Mouse (Mus musculus): ENCODE data around the gene Sgcd.

DNA sequence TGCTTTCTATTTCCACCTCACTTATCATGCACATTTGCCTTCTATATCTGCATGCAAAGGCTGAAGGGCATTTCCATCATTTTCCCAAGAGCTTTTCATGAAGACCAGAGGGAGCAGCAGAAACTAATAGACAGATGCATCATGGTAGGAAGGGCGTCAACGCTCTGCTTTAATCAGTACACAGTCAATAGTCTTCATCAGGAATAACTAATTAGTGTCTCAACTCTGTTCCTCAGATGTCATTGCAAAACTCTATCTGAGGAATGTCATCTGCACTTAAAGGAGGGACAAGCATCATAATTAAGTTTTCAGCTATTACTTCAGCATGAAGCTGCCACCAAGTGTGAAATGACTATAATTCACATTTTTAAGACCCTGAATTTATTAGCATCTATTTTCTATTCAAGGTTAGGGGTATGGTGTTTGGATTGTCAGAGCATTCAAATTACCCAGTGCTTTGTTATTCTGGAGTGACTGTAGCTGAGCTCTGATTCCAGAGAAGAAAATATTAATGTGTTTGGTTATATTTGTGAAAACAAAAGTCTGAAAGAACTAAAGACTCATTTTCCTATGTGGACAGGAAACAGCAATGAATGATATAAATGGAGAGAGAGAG lies 918.9 kb downstream of the Sgcd start:
- TF ChIP-seq POLR2A (IDR thresholded peaks at IDR 0.05; ENCODE audit: control insufficient read depth, low read depth, low read length) (no peak), CTCF (IDR thresholded peaks at IDR 0.05; ENCODE audit: control insufficient read depth, insufficient read depth, insufficient replicate concordance, low read depth, low read length) (no peak)

Measured in testis, adult 2 months (tissue).